Mouse (Mus musculus) urinary bladder, postnatal 36 days (tissue): ENCODE measurements around the gene Pgm2.

ENCODE experiments used
- DNase-seq, 2 experiments: peaks; one replicate each; pipeline ENCODE4 v3.0.0; 2022; ENCODE audit warnings: low spot score in 2 of 2, mixed read lengths in 1 of 2

The Pgm2 gene

GRCm38 (mm10) chr5:64092748-64093292, at the start of gene Pgm2:
Gene Pgm2 (plus strand): TSS chr5:64092950.
- DNase-seq: peak; percentile 78 to 88

- no peak for DNase-seq
Observed at GRCm38 (mm10) chr5:64043694-64044453, 48.9 kb upstream of the Pgm2 start.

- DNase-seq: no peak
Observed at GRCm38 (mm10) chr5:64044790-64045189, 48.0 kb upstream of the Pgm2 start.

- DNase-seq: peak in 1 of 2 experiments; percentile 21
Observed at GRCm38 (mm10) chr5:64045502-64045901, 47.2 kb upstream of the Pgm2 start.

GRCm38 (mm10) chr5:64046995-64047394, 45.8 kb upstream of the Pgm2 start:
- DNase-seq: no peak

- DNase-seq: no peak
Observed at GRCm38 (mm10) chr5:64047921-64048320, 44.8 kb upstream of the Pgm2 start.

GRCm38 (mm10) chr5:64048605-64049004, 44.1 kb upstream of the Pgm2 start:
- DNase-seq: no peak

- DNase-seq: no peak
Observed at GRCm38 (mm10) chr5:64049256-64049655, 43.5 kb upstream of the Pgm2 start.

GRCm38 (mm10) chr5:64053010-64053409, 39.7 kb upstream of the Pgm2 start:
- DNase-seq: no peak

GRCm38 (mm10) chr5:64056210-64056609, 36.5 kb upstream of the Pgm2 start:
- DNase-seq: no peak

GRCm38 (mm10) chr5:64060881-64061280, 31.9 kb upstream of the Pgm2 start:
- no peak for DNase-seq

GRCm38 (mm10) chr5:64061643-64062042, 31.1 kb upstream of the Pgm2 start:
- DNase-seq: no peak

- no peak for DNase-seq
Observed at GRCm38 (mm10) chr5:64062882-64063621, 29.7 kb upstream of the Pgm2 start.

GRCm38 (mm10) chr5:64063622-64064355, 29.0 kb upstream of the Pgm2 start:
- no peak for DNase-seq

GRCm38 (mm10) chr5:64064401-64064800, 28.3 kb upstream of the Pgm2 start:
- DNase-seq: no peak

GRCm38 (mm10) chr5:64065497-64066046, 27.2 kb upstream of the Pgm2 start:
- no peak for DNase-seq

- no peak for DNase-seq
Observed at GRCm38 (mm10) chr5:64066159-64066558, 26.6 kb upstream of the Pgm2 start.

GRCm38 (mm10) chr5:64067576-64067975, 25.2 kb upstream of the Pgm2 start:
- no peak for DNase-seq

- DNase-seq: peak; percentile 65 to 68
Observed at GRCm38 (mm10) chr5:64070081-64070673, 22.6 kb upstream of the Pgm2 start.

- DNase-seq: no peak
Observed at GRCm38 (mm10) chr5:64070742-64071476, 21.8 kb upstream of the Pgm2 start.

GRCm38 (mm10) chr5:64074455-64074854, 18.3 kb upstream of the Pgm2 start:
- DNase-seq: no peak
